Mouse (Mus musculus) left cerebral cortex, adult 18-20 months (tissue): ENCODE data around the gene Gm17606. TPM values are rescaled to one million over a fixed set of nuclear protein-coding genes. Genes with fewer than 3 reads are reported as not detected.
"Not testable (repeated sequence)": the region's sequence is repeated elsewhere in the genome, so short reads cannot be mapped to it uniquely, and the experiment has no call there.

ENCODE experiments used
- DNase-seq, 2 experiments: peaks; one replicate each; pipeline ENCODE4 v3.0.0; 2021 to 2022; ENCODE audit warnings: low spot score in 2 of 2, mixed read lengths in 1 of 2
- long read RNA-seq, 2 experiments: library from polyadenylated mRNA; stranded (forward); transcript quantifications; one replicate each; pipeline ENCODE4 v2.0.0; 2021
- total RNA-seq, 2 experiments: library from RNA; stranded (reverse); gene quantifications; 2 replicates each; pipeline ENCODE4 v1.2.3; 2021

Gm17606 gene
- total RNA-seq = not detected
- long read RNA-seq, experiment 1 = 0 reads
- long read RNA-seq, experiment 2 = 0 reads

DNA sequence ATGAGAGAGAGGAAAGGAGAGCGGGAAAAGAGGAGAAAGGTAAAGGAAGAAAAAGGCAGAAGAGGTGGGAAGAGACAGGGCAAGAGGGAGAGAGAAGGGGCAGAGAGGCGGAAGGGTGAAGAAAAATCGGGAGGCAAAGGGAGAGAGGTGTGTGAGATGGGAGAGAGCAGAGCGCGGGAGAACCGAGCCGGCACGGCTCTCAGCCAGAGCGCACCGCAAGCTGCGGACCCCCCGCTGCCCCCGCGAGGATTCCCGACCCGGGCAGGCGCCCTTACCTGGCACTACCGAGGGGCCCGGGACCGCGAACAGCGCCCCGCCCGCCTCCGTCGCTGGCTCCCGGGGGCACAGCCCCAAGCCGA, at the start of gene Gm17606:
TSS of gene Gm17606 (plus strand) at position 7 of the 359 bp plus-strand sequence.
- no peak for DNase-seq

DNA sequence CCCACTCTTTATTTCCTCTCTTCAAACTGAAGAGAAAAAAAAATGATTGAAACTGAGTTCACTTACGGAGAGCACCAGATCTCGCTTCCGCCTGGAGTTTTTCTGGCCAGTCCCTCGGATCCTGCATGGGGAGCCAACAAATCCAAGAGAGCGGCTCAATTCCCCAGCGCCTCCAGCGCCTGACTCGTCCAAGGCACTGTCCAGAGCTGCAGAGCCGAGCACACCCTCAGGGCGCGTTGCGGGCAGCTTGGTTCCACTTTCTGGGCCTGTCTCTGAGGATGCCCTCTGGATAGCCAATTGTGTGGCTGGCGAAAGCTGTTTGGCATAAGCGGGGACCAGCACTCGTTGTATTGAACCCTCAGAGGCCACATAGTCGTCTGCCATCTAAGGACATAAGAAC, 49.7 kb upstream of the Gm17606 start:
- DNase-seq = no peak

DNA sequence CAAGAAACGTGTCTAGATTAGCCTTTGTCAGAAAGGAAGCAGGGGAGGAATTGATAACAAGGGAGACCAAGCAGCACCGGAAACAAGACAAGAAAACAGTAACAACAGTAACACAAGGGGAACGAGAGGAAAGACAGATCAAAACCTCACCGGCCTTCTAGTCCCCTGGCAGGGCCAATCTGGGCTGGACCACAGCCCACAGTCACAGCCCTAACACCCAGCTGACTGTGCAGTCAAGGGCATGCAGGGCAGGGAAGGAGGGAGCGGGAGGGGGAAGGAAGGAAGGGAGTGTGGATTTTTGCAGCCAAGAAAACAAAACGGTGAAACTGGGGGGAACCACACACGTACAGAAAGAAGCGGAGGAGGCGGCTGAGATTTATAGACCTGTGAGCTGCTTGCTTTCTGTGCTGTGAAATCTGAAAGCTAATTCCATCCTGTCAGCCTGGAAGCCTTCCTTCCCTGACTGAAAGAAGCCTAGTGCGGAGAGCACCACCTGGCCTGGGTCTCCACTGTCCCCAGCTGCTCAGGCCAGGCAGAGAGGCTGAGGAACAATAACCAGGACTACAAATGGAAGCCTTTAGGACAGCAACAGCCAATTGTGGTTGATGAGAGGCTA, 48.3 kb upstream of the Gm17606 start:
- DNase-seq = peak; percentile 42 to 68

DNA sequence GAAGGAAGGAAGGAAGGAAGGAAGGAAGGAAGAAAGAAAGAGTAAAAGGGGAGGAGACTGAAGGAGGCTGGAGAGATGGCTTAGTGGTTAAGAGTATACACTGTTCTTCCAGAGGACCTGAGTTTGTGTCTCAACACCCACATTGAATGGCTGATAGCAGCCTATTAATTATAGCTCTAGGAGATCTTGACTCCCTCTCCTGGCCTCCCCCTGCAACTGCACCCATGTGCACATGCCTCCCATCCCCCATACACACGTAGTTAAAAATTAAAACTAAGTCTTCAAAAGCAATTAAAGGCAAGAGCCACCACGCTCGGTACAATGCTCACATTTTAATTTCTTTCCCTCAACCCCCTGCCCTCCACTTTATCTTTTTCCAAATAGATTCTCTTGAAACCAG, 46.7 kb upstream of the Gm17606 start:
- no peak for DNase-seq

DNA sequence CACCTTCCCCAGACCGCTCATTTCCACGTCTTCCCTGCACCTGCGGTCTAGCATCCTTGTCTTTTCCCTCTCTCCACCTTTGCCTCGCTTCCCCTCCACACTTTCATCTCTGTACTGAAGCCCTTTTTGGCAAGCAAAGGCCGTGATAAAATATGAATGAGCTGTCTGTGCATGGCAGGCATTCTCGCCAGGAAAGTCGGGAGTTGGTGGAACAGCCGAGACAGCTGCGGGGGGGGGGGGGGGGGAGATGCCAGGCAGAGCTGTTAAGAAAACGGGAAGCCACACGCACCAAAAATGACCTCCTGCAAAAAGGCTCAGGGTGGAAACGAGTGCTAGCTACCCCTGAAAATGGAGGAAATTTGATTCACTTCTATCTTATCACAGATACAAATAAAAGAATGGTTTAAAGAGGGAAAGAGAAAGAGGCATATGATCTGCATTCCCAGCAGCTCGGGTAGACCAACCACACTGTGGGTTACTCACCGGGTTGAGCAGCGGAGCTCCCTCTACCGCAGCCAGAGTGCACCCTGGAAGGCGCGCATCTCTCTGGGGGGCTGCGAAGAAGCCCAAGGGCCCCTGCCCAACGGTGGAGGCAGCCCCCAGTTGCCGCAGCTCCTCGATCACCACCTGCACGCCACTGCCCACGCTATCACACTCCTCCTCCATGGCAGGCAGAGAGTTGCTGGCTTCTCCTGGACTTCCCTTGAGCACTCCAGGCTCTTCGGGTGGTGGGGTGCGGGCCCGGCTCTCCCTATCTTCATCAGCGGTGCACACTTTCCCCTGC, 45.9 kb upstream of the Gm17606 start:
- peak; percentile 48 to 65 for DNase-seq

DNA sequence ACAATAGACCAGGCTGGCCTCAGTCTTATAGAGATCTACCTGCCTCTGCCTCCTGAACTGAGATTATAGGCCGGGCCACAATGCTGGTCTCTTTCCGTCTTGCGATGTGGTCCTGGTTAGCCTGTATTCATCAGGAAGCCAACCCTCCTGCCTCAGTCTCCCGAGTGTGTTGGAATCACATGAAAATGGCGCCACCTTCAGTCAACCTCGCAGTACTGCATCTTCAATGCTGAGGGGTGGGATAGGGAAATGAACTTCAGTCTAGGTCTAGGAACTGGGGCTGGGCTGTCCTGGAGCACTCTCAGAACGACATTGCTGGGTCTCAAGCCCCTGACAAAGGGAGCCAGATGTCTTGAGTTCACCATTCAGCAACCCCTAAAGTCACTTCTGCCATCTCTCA, 43.7 kb upstream of the Gm17606 start:
- DNase-seq = no peak

DNA sequence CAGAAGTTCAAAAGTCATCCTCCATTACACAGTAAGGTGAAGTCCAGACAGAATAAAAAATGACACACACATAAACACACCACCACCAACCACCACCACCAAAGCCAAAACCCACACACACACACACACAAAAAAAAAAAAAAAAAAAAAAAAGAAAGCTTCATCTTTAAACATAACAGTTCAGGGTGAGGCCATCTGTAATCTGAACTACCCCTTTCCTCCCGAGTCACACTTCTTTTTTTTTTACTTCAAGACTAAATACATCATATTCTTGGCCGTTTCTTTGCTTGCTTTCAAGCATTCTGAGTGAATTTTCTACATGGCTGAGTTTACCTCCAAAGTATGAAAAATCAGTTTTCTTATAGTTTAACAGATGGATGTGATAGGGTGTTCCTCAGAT, 39.2 kb upstream of the Gm17606 start:
- no peak for DNase-seq

DNA sequence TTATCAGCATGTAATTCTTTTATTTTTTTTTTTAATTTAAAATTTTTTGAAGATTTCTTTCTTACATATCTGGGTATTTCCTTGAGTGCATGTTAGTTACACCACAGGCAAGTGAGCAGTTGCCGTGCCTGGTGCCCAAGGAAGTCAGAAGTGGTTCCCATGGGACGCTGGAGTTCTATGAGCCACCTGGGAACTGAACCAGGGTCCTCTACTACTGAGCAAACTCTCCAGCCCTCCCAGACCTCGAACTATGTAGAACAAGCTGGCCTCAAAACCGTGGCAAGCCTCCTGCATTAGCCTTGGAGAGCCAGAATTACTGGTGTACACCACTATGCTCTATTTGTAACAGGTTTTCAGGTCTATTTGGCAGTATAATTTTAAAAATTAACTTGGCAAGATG, 38.1 kb upstream of the Gm17606 start:
- no peak for DNase-seq

DNA sequence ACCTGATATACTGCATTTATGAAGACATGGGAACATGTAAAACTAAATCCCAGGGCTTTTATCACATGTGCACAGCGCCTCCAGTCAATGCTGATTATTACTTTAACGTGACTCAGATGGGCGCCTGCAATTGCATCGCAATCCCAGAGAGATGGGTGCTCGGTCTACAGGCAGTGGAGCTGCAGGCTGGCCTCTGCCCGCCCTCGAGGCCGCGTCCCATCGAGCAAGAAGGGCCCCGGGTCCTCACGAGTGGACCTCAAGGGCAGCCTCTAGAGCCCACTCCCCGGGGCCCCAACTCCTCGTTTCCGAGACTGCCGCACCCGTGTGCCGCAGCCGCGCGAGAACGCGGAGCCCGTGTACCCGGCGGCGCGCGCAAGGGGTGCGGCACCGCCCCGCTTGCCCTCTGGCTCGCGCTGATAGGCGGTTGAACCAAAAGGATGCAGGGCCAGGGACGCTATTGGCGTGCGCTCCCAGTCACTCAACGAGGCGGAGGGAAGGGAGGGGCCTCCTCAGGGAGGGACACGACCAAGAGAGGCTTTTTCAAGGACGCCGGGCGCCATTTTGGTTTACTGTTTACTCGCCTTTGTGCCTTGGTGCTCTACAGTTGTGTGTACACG, 37.6 kb upstream of the Gm17606 start:
- peak; percentile 93 to 95 for DNase-seq

DNA sequence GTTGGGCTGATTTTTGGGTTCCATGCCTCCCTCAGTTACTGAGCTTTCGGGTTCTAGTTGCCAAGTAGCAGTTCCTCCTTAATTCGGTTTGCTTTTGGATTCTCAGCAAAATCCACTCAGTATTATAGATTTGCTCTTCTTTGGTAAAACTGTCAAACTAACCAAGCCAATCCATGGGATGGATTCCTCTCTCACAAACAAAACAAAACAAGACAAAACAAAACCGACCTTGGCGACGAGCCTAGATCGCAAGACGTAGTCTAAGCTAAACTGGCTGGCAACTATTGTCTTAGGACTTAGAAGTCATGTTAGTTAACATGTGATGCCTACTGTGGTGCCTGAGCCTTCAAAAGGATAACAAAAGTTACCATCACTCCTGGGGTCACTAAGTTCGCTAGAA, 37.1 kb upstream of the Gm17606 start:
- no peak for DNase-seq

DNA sequence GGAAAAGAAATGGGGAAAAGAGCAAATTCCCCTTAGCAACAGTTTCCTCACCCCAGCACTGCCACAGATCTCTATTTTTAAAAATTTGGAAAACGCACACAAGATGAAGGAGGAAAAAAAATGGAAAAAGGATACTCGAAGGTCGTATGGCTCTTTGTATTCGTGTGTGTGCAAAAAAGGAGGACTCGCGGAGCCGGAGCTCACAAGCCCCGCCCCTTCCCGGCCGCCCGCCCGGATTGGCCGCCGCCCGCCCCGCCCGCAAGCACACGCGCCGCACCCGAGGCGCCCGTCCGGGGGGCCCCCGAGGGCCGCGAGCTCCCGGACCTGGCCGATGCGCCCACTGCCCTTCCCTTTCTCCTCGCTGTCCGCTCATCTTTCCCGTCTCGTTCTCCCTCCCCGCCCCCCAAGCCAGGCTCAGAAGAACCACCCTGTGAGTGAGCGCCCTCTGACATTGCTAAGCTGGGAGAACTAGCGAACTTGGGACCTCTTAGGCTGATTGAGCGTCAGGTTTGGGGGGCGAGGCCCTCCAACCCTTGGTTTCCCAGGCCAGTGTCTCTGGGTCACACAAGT, 34.9 kb upstream of the Gm17606 start, which contains the start of gene 4931414P19Rik:
TSS of gene 4931414P19Rik (minus strand) at position 242 of the 570 bp plus-strand sequence.
- peak; percentile 71 to 78 for DNase-seq

DNA sequence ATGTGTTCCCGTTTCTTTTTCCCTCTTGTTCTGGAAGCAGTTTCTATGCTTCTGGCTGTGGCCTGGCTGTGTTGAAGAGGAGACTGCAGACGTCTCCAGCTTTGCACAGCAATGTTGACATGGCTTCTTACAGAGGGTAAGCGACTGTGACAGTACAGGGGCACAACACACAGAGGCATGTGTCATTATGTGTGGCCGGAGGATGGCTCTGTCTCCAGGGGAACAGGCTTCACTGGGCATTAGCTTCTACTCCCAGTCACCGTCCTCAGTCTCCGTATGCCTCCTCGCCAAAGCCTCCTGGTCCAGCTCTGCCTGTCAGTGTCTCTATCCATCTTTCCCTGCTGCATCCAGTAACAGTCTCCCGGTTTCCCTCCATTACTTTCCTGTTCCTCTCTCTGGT, 33.5 kb upstream of the Gm17606 start:
- no peak for DNase-seq

DNA sequence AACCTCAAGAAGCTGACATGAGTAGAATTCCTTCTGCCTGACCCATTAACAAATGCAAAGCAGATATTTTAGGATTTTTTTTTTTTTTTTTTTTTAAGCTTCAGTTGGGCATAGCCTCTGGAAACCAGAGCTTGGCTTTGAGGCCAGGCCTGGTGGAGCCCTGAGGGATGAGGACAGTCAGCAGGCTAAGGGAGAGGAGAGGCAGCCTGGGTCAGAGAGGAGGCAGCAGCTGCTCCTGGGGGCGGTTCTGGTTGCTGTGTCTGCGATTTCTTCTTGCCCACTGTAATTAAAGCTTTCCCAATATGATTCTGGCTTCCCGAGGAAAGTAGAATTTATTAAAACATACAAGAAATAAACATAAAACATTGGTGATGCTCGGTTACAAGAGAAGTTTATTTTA, 31.5 kb upstream of the Gm17606 start:
- DNase-seq = no peak

DNA sequence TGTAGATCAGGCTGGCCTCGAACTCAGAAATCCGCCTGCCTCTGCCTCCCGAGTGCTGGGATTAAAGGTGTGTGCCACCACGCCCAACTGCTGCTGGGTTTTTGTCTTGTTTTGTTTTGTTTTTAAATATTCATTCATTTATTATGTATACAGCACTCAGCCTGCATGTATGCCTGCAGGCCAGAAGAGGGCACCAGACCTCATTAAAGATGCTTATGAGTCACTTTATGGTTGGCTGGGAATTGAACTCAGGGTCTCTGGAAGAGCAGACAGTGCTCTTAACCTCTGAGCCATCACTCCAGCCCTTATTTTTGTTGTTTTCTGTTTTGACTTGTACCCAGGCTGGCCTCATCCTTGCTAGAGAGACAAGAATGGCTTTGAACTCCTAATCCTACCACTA, 30.8 kb upstream of the Gm17606 start:
- no peak for DNase-seq

DNA sequence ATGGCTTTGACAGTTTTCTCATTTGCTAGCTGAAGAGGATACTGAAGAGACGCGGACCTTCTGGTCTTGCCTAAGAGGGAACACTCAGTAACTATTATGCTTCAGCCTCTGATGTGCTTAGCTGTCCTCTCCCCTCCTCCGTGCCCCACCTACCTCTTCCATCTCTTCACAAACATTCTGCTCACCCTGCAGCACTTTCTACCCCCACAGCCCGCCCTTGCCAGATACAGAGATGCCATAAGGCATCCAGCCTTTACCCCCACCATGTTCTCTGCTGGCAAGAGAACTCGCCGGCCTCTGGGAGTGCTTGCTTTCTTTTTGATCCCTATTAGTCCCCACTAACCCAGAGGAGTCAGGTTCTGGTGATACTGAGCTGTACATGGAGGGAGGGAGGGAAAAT, 30.1 kb upstream of the Gm17606 start:
- DNase-seq = peak; percentile 34 to 72

DNA sequence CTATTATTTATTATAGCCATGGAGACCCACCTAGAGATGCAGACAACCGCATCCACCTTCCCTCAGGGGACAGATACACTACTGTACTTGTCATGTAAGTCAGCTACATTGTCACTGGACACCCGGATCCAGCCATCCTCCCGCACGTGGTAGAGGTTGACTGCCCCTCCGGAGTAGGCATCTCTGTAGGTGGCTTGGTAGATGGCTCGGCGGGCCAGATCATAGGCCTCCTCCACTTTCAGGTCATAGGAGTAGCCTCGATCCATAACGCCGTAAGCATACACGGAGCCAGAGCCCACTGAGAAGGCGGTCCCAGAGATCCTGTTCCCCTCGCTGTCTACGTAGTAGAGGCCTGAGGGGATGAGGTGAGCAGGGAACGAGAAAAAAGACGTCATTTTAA, 26.6 kb upstream of the Gm17606 start:
- DNase-seq = not testable (repeated sequence)

DNA sequence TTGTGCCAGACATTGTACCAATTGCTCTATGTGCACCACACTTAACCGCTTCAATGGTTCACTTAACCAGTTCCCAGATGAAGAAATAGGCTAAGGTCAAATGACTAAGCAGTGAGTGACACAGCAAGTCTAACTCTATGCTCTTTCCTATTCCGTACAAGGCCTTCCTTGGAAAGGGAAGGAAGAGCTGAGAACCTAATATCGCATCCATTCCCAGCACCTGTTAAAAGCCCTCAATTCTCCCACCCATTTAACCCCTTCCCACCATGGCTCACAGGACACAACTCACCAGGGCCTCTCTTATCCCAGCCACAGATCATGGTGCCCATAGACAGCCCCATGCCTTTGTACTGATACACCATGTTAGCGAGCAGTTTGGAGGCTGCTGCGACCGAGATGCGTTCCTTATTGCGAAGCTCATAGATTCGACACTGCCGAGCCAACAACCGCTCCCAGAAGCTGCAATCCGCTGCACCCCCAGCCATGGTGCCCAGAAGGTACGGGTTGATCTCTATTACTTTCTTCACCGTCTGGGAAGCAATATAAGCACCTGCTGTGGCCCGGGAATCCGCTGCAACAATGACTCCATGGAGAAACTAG, 24.4 kb upstream of the Gm17606 start:
- no peak for DNase-seq

DNA sequence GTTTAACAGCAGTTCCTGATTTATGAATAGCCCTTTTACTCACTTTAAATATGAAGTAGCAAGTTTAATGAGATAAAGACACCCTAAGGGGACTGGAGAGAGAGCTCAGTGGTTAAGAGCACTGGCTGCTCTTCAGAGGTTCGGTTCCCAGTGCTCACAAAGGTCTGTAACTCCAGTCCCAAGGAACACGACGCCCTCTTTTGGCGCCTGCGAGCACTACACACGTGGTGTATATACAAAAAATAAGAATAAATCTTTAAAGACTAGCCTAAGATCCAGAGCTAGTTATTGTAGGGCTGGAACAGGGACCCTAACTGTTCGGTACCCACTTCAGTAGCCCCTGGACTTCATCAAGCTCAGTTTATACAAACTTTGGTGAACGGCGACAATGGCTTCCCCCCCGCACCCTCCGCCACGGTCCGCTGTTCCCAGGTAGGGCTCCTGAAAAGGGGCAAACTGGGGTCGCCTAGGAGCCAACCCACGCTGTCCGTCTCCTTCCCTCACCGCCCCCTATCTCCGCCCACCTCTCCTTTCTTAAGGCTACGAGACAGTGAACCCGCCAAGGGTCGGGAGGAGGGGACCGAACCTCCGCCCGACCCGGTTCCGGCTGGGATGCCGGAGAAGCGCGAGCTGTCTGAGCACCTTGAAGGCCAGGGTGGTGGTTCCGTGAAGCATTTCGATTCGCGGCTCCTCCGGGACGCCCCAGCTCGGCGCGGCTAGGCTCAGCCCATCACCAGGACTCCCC, 23.4 kb upstream of the Gm17606 start:
- no peak for DNase-seq

DNA sequence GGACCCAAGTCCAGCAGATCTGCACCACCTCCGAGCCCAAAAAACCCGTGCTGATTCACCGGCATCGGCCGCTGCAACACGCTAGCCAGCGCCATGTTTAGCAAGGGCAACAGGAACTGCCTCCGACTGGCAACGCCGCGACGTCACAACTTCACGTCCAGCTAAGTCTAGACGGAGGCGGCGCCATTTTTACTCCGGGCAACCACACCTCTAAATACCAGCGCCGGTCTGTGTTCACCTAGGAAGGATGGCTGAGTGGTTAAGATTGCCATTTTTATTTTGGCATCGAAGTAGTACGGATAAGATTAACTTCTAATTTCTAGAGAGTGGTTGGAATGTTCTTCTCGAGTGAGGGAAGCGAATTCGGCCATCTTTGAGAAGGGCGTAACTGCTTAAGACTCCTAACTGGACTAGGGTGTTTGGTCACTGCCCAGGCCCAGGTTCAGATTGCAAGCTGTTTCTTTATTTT, 22.8 kb upstream of the Gm17606 start, which contains the start of gene Psmb5:
TSS of gene Psmb5 (minus strand) at position 126 of the 469 bp plus-strand sequence.
- DNase-seq = peak; percentile 81 to 89

DNA sequence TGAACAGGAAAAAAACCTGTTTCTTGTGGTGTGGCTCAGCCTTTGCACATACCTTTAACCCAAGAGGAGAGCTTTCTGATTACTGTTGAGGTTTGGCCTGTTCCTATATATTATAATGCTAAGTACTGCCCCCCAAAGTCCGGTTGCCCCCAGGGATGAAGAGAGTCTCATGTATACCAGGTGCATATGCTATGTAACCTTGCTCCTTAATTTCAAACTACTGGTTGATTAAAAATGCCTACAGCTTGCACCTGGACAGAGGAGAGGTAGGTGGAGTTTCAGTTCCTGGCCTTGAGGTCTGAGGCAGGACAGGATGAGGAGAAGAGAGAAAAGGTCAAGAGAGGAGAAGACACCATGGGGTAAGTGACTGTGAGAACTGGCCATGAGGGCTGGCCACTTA, 19.6 kb upstream of the Gm17606 start, which contains the start of gene Psmb11:
TSS of gene Psmb11 (plus strand) at position 301 of the 400 bp plus-strand sequence.
- no peak for DNase-seq

DNA sequence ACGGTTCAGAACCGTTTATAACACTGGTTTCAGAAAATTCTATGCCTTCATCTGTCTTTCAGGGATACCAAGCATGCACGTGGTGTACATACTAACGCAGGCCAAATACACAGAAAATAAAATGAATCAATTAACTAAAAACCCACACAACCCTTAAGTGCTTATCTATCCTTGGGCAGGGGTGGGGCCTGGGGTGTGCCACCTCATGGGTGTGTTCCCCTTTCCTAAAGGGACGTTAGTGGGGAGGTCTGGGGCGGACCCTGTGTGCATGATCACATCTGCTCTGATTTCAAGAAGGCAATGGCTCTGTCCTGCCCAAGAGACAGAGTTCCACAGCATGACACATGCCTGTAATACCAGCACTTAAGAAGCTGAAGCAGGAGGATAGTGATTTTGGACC, 17.4 kb upstream of the Gm17606 start:
- DNase-seq = no peak
